Mouse (Mus musculus): ENCODE measurements at regions not wholly inside any gene's neighbourhood (a gene's known extent, or its start where the extent isn't known, plus 50 kb on each side); places are given as distances from the start of the nearest gene placed in this dataset.

DNA sequence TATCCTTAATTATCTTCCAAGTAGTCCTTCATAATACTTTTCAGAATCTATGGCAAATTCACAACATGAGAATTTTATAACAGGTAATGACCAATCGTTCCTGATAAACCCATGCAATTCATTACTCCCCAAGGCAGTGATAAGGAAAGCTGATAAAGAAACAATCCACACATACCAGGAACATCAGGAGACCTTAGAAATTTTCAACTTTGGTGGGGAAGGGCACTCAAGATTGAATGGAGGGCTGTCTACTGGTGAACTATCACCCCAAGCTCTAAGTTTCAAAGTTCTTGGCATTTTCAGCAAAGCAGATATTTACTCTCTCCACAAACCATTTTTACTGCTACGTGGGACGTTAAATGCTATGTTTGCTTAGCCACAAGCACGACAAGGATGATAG lies 440.2 kb upstream of the Pmfbp1 start:
- ATAC-seq (ENCODE audit: low FRiP score, low read depth) (no peak), DNase-seq (ENCODE audit: low spot score) (no peak)
- H3K4me3 ChIP-seq (replicated peaks; ENCODE audit: low read length): no peak overlapping the region
- no peak for TF ChIP-seq POLR2A (IDR thresholded peaks at IDR 0.05; ENCODE audit: borderline replicate concordance, extremely low read depth, insufficient read depth, insufficient read length)
- no peaks in the 10 kb centered on the region for H3K27me3 ChIP-seq (ENCODE audit: control insufficient read depth, insufficient read depth, low read length)
- no peak overlapping the region for H3K9ac ChIP-seq (ENCODE audit: low read depth, low read length, severe bottlenecking)
- no peaks in the 10 kb centered on the region for H3K36me3 ChIP-seq (ENCODE audit: control insufficient read depth, insufficient read depth, low read length)
- WGBS: 87% methylated on average over 4 of the region's 4 CpGs
- no peak overlapping the region for H3K27ac ChIP-seq (replicated peaks; ENCODE audit: low read depth, low read length)
- no peak overlapping the region for H3K4me2 ChIP-seq (replicated peaks; ENCODE audit: low read depth, low read length, severe bottlenecking)
- no peaks in the 10 kb centered on the region for H3K4me1 ChIP-seq (ENCODE audit: control insufficient read depth, insufficient read depth, low read length)
- no peaks in the 10 kb centered on the region for H3K9me3 ChIP-seq (ENCODE audit: control insufficient read depth, low read length)

DNA sequence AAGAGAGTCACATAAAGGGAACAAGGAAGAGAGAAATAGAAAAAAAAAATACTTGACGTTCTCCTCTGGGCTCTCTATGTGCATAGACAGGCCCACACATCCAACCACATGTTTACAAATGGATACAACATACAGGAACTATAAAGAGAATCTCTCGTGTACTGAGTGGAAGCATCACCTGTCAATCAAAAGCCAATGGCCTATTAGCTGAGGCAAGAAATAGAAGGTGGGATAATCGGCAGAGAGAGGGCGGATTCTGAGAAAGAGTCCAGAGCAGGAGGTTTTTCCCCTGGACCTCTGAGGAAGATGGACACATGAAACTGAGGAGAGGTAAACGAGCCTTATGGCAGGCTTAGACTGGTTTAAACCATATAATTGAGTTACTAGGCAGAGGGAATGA lies 434.7 kb upstream of the Pmfbp1 start:
- DNase-seq (ENCODE audit: low spot score) (no peak), ATAC-seq (ENCODE audit: low FRiP score, low read depth) (no peak)
- no peaks in the 10 kb centered on the region for H3K36me3 ChIP-seq (ENCODE audit: control insufficient read depth, insufficient read depth, low read length)
- H3K27me3 ChIP-seq (ENCODE audit: control insufficient read depth, insufficient read depth, low read length): no peaks in the 10 kb centered on the region
- no peak overlapping the region for H3K4me2 ChIP-seq (replicated peaks; ENCODE audit: low read depth, low read length, severe bottlenecking)
- H3K27ac ChIP-seq (replicated peaks; ENCODE audit: low read depth, low read length): no peak overlapping the region
- H3K9me3 ChIP-seq (ENCODE audit: control insufficient read depth, low read length): no peaks in the 10 kb centered on the region
- no peaks in the 10 kb centered on the region for H3K4me1 ChIP-seq (ENCODE audit: control insufficient read depth, insufficient read depth, low read length)
- whole genome bisulfite sequencing: 76% methylated on average over 5 of the region's 5 CpGs
- no peak overlapping the region for H3K4me3 ChIP-seq (replicated peaks; ENCODE audit: low read length)
- TF ChIP-seq POLR2A (IDR thresholded peaks at IDR 0.05; ENCODE audit: borderline replicate concordance, extremely low read depth, insufficient read depth, insufficient read length): no peak
- H3K9ac ChIP-seq (ENCODE audit: low read depth, low read length, severe bottlenecking): no peak overlapping the region

DNA sequence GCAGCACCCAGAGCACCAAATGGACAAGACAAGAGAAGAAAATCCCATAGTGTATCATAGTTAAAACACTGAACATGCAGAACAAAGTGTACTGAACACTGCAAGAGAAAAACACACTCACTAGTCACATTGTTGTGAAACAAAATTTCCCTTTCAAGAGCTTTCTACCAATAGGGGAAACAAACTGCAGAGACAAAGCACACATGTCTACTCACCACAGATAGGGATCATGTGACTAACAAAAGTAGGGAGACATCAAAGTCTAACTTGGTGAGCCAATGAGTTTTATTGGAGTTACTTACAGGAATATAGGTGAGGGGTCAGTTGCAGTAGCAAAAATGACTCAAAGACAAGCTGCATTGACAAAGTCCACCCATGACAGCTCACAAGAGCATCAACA lies 431.5 kb upstream of the Pmfbp1 start:
- no peak for ATAC-seq (ENCODE audit: low FRiP score, low read depth)
- Histone ChIP-seq H3K9ac (ENCODE audit: low read depth, low read length, severe bottlenecking) (no peak overlapping the region), H3K36me3 (ENCODE audit: control insufficient read depth, insufficient read depth, low read length) (no peaks in the 10 kb centered on the region), H3K9me3 (ENCODE audit: control insufficient read depth, low read length) (no peaks in the 10 kb centered on the region), H3K4me3 (replicated peaks; ENCODE audit: low read length) (no peak overlapping the region), H3K27me3 (ENCODE audit: control insufficient read depth, insufficient read depth, low read length) (no peaks in the 10 kb centered on the region), H3K4me2 (replicated peaks; ENCODE audit: low read depth, low read length, severe bottlenecking) (no peak overlapping the region), H3K27ac (replicated peaks; ENCODE audit: low read depth, low read length) (no peak overlapping the region), H3K4me1 (ENCODE audit: control insufficient read depth, insufficient read depth, low read length) (no peaks in the 10 kb centered on the region)
- TF ChIP-seq POLR2A (IDR thresholded peaks at IDR 0.05; ENCODE audit: borderline replicate concordance, extremely low read depth, insufficient read depth, insufficient read length): no peak
- no peak for DNase-seq (ENCODE audit: low spot score)

DNA sequence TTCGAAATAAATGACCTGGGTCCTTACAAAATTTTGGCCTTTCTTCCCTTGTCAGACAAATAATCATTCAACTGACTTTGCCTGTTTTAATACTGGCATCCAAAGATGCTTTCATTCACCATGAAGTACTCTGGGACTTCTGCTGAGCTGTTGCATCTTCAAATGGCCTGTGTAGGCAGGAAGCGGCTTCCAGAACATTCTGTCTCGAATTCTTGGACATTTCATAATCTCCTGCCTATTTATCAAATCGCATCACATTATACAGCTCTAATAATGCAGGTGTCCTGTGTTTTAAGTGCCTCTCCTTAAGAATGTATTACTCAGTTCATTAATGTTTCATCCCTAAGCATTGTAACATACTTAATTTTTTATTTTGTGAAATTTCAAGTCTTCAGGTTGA lies 420.1 kb upstream of the Pmfbp1 start:
- no peak for TF ChIP-seq POLR2A (IDR thresholded peaks at IDR 0.05; ENCODE audit: borderline replicate concordance, extremely low read depth, insufficient read depth, insufficient read length)
- ATAC-seq (ENCODE audit: low FRiP score, low read depth): no peak

DNA sequence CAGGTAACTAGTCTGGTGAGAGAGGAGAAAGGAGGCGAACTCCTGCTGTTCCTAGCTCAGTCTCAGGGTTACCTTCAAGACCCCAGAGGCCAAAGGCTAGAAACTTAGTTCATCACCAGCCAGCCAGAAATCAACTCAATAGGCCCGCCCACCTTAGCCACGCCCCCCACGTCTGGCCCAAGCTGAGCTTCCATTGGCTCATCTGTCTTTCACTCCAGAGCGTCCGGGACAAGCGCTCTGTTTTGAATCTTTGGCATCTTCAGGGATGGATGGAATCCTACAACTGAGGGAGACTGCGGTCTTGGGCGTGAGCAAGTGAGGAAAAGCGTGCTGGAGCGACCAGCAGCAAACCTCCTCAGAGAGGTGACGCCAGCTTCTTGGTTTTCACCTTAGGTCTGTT lies 418.8 kb upstream of the Pmfbp1 start:
- DNase-seq (ENCODE audit: low spot score) (no peak), ATAC-seq (ENCODE audit: low FRiP score, low read depth) (no peak)
- TF ChIP-seq POLR2A (IDR thresholded peaks at IDR 0.05; ENCODE audit: borderline replicate concordance, extremely low read depth, insufficient read depth, insufficient read length): no peak
- H3K4me3 ChIP-seq (replicated peaks; ENCODE audit: low read length): peak overlapping the region; percentile 22
- H3K27ac ChIP-seq (replicated peaks; ENCODE audit: low read depth, low read length): no peak overlapping the region
- H3K27me3 ChIP-seq (ENCODE audit: control insufficient read depth, insufficient read depth, low read length): no peaks in the 10 kb centered on the region
- WGBS: 15% methylated on average over 12 of the region's 12 CpGs
- H3K4me1 ChIP-seq (ENCODE audit: control insufficient read depth, insufficient read depth, low read length): no peaks in the 10 kb centered on the region
- H3K9me3 ChIP-seq (ENCODE audit: control insufficient read depth, low read length): peaks cover 6% of the 10 kb centered on the region; the same call in 1 of the 2 replicates
- H3K36me3 ChIP-seq (ENCODE audit: control insufficient read depth, insufficient read depth, low read length): no peaks in the 10 kb centered on the region
- peak overlapping the region; percentile 40; the same call in 1 of the 2 replicates for H3K9ac ChIP-seq (ENCODE audit: low read depth, low read length, severe bottlenecking)
- H3K4me2 ChIP-seq (replicated peaks; ENCODE audit: low read depth, low read length, severe bottlenecking): peak overlapping the region; percentile 46

More for the DNA sequence above, 420.1 kb upstream of the Pmfbp1 start:
- DNase-seq (ENCODE audit: low spot score): no peak
- H3K4me3 ChIP-seq (replicated peaks; ENCODE audit: low read length): no peak overlapping the region
- no peak overlapping the region for H3K9ac ChIP-seq (ENCODE audit: low read depth, low read length, severe bottlenecking)
- H3K36me3 ChIP-seq (ENCODE audit: control insufficient read depth, insufficient read depth, low read length): no peaks in the 10 kb centered on the region
- H3K27ac ChIP-seq (replicated peaks; ENCODE audit: low read depth, low read length): no peak overlapping the region
- no peaks in the 10 kb centered on the region for H3K27me3 ChIP-seq (ENCODE audit: control insufficient read depth, insufficient read depth, low read length)
- no peaks in the 10 kb centered on the region for H3K4me1 ChIP-seq (ENCODE audit: control insufficient read depth, insufficient read depth, low read length)
- peaks cover 6% of the 10 kb centered on the region; the same call in 1 of the 2 replicates for H3K9me3 ChIP-seq (ENCODE audit: control insufficient read depth, low read length)
- 88% methylated on average over 4 of the region's 4 CpGs for WGBS
- H3K4me2 ChIP-seq (replicated peaks; ENCODE audit: low read depth, low read length, severe bottlenecking): no peak overlapping the region

DNA sequence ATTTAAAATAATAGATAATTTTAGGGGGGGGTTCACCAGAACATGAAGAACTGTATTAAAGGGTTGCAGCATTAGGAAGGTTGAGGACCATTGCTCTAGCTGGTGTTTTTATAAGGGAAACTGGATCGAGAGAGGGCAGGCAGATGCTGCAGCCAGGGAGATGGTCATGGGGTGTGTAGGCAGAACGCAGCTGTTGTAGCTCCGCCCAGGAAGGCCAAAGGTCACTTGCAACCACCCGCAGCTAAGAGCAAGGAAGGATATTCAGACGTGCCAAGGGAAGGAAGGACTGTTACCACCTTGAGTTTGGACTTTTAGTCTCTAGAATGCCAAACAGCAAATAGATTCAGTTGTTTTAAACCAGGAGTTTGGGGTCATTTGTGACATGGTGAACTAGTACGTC lies 414.6 kb upstream of the Pmfbp1 start:
- Histone ChIP-seq H3K9me3 (ENCODE audit: control insufficient read depth, low read length) (peaks cover 9% of the 10 kb centered on the region; the same call in 1 of the 2 replicates), H3K4me3 (replicated peaks; ENCODE audit: low read length) (no peak overlapping the region), H3K4me2 (replicated peaks; ENCODE audit: low read depth, low read length, severe bottlenecking) (no peak overlapping the region), H3K36me3 (ENCODE audit: control insufficient read depth, insufficient read depth, low read length) (no peaks in the 10 kb centered on the region), H3K27ac (replicated peaks; ENCODE audit: low read depth, low read length) (no peak overlapping the region), H3K9ac (ENCODE audit: low read depth, low read length, severe bottlenecking) (no peak overlapping the region), H3K4me1 (ENCODE audit: control insufficient read depth, insufficient read depth, low read length) (no peaks in the 10 kb centered on the region), H3K27me3 (ENCODE audit: control insufficient read depth, insufficient read depth, low read length) (no peaks in the 10 kb centered on the region)
- 52% methylated on average over 6 of the region's 6 CpGs for WGBS
- ATAC-seq (ENCODE audit: low FRiP score, low read depth) (no peak), DNase-seq (ENCODE audit: low spot score) (no peak)
- no peak for TF ChIP-seq POLR2A (IDR thresholded peaks at IDR 0.05; ENCODE audit: borderline replicate concordance, extremely low read depth, insufficient read depth, insufficient read length)
